Mouse (Mus musculus) lung, postnatal 0 days (tissue): ENCODE measurements around the gene Ergic1.

Source experiments
- CTCF ChIP-seq: IDR thresholded peaks from 2 replicates; pipeline ENCODE4 v1.5.1; 2016; ENCODE audit warnings: antibody characterized with exemption, mild to moderate bottlenecking
- EP300 ChIP-seq: IDR thresholded peaks from 2 replicates; pipeline ENCODE4 v1.6.1; 2016; ENCODE audit warnings: antibody characterized with exemption, mild to moderate bottlenecking, control low read depth

DNA sequence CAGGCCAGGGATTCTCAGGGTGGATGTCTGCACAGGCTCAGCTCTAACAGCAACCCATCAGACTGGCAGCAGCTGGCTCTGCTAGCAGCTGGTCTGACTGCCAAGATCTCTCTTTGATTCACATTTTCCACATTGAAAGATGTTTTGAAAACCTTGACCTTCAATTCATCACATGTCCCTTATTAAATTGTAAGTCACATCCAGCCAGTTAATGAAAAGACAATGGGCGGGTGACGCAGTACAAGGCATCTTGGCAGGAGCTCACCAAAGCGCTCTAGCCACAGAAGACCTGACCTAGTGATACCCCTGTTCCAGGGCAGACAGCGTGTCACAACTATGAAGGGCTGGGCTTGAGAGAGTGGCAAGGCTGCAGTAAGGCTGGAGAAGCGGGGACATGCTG is 21.0 kb downstream of the Ergic1 start:
- TF ChIP-seq EP300 (peak; percentile 96), CTCF (no peak)
